Mouse (Mus musculus): Measurements from ENCODE around the gene Slc25a42.

DNA sequence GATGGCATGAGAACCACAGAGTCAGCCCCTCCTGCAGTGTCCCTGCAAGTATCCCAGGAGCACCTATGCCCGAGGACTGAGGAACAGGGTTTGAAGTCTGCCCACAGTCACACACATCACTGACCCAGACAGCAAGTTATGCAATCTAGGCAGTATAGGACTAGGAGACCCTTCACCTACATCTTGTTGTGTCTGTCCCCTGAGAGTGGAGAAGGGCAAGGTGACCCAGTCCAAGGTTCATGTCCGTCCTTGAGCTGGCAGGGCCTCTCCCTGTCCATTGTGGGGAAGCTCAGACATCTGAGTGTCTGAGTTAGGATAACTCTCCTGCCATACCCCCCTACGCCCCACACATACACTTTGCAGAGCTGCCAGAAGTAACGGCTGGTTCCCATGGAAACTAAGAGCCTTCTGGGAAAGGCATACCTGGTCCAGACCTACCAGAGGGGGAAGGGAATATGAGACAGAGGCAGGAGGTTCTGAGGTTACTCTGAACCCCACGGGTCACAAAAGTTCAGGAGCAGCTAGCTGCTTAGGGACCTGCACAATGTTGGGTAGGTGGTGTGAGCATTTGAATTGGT lies 7.1 kb upstream of the Slc25a42 start:
- TF ChIP-seq CTCF (IDR thresholded peaks at IDR 0.05; ENCODE audit: low read depth) (no peak), EP300 (IDR thresholded peaks at IDR 0.05; ENCODE audit: low read depth) (no peak)

Measured in liver, embryonic 14.5 days (tissue).